Mouse (Mus musculus) hindbrain, embryonic 12.5 days (tissue): ENCODE results near the gene Mrpl49. TPM values are rescaled to one million over a fixed set of nuclear protein-coding genes. Genes with fewer than 3 reads are reported as not detected.
A peak's percentile ranks its signal among the peaks of the same experiment; 100 is the strongest.

ENCODE experiments used
- ATAC-seq: fragments of 200-750 bp; cut with Nextera tagmentation; 2 replicates; pipeline ENCODE4 v1.8.0; 2017; ENCODE audit warnings: moderate TSS enrichment; ENCODE audit not compliant: low FRiP score
- H3K27ac ChIP-seq: fragments of 300-500 bp; sonication (generic); 2 replicates; pipeline ENCODE4 v1.5.1; 2016; ENCODE audit warnings: mild to moderate bottlenecking
- H3K27me3 ChIP-seq: fragments of 300-500 bp; sonication (generic); 2 replicates; pipeline ENCODE4 v1.6.1; 2016; ENCODE audit warnings: mild to moderate bottlenecking
- H3K36me3 ChIP-seq: fragments of 300-500 bp; sonication (generic); 2 replicates; pipeline ENCODE4 v1.6.1; 2016; ENCODE audit warnings: mild to moderate bottlenecking
- H3K4me1 ChIP-seq: fragments of 300-500 bp; sonication (generic); 2 replicates; pipeline ENCODE4 v1.6.1; 2016
- H3K4me2 ChIP-seq: fragments of 300-500 bp; sonication (generic); replicated peaks from 2 replicates; pipeline ENCODE4 v1.6.1; 2016; ENCODE audit warnings: mild to moderate bottlenecking
- H3K4me3 ChIP-seq: fragments of 300-500 bp; sonication (generic); 2 replicates; pipeline ENCODE4 v1.5.1; 2016; ENCODE audit warnings: mild to moderate bottlenecking
- H3K9ac ChIP-seq: fragments of 300-500 bp; sonication (generic); 2 replicates; pipeline ENCODE4 v1.6.1; 2016; ENCODE audit warnings: mild to moderate bottlenecking, moderate library complexity
- H3K9me3 ChIP-seq: fragments of 300-500 bp; sonication (generic); replicated peaks from 2 replicates; pipeline ENCODE4 v1.6.1; 2016; ENCODE audit warnings: mild to moderate bottlenecking
- WGBS: fragments of 180-500 bp; shearing (Covaris S2); methylation state at CpG from one replicate; pipeline ENCODE4 v1.1.7; 2016; 5-methylcytosine and 5-hydroxymethylcytosine counted together
- polyA plus RNA-seq: library from polyadenylated mRNA; unstranded; fragments of >200 nt; fragmentation: Nextera tagmentation; extraction: Ambion mirVana; gene quantifications from 2 replicates; pipeline ENCODE4 v1.2.1, GENCODE M21; 2016

Mrpl49 gene
- polyA plus RNA-seq, 1 experiment from 2014 or later: 67.5 TPM

DNA sequence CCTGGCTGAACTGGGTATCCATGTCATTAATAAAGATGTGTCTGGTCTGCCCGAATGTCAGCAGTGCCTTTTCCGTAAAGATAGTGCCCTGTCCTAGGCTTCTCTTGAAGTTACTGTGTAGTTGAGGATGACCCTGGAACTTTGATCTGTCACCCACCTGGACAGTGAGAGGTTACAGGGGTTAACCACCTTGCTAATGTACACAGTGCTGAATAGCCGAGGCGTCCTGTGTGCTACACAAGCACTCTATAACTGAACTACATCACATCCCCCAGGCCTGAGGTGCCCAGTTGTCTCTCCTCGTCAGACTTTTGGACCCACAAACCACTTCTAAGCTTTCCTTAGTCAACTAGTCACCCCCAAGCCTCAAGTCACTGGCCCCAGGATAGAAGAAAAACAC, 4.8 kb upstream of the Mrpl49 start:
- Histone ChIP-seq H3K4me3 (peak overlapping the region; percentile 85), H3K4me2 (peak overlapping the region; percentile 94), H3K4me1 (peaks cover 48% of the 10 kb centered on the region), H3K27ac (no peak overlapping the region; the same call in 1 of the 2 replicates), H3K36me3 (peaks cover 15% of the 10 kb centered on the region), H3K9me3 (no peaks in the 10 kb centered on the region), H3K9ac (peak overlapping the region; percentile 91), H3K27me3 (no peaks in the 10 kb centered on the region)
- no peak for ATAC-seq
- 66% methylated on average over 5 of the region's 5 CpGs for WGBS

DNA sequence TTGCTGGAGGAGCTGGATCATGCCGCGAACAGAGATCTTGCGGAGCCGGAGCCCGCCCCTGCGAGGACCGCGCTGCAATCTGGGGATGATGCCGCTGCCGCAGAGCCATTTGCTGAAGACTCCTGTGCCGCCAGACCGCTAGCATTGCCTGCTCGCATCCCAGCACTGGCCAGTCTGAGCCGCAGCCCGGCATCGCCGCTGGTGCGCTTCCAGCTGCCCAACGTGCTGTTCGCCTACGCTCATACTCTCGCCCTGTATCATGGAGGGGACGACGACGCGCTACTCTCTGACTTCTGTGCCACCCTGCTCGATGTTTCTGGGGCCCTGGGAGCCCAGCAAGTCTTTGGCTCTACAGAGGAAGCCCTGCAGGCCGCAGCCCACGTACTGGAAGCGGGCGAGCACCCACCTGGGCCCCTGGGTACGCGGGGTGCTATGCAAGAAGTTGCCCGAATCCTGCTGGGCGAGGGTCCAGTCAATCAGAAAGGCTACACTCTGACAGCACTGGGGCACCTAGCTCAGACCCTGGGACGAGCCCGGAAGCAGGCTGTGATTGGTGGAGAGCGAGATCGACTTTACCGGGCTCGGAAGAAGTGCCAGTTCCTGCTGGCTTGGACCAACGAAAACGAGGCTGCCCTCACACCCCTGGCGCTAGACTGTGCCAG, 4.2 kb upstream of the Mrpl49 start:
- peak overlapping the region; percentile 85 for H3K4me3 ChIP-seq
- H3K4me1 ChIP-seq: peaks cover 46% of the 10 kb centered on the region
- 2% methylated on average over 44 of the region's 44 CpGs for WGBS
- H3K27me3 ChIP-seq: no peaks in the 10 kb centered on the region
- ATAC-seq: no peak
- H3K27ac ChIP-seq: peak overlapping the region; percentile 95
- H3K36me3 ChIP-seq: peaks cover 15% of the 10 kb centered on the region
- H3K9me3 ChIP-seq: no peaks in the 10 kb centered on the region
- peak overlapping the region; percentile 91 for H3K9ac ChIP-seq
- peak overlapping the region; percentile 94 for H3K4me2 ChIP-seq

DNA sequence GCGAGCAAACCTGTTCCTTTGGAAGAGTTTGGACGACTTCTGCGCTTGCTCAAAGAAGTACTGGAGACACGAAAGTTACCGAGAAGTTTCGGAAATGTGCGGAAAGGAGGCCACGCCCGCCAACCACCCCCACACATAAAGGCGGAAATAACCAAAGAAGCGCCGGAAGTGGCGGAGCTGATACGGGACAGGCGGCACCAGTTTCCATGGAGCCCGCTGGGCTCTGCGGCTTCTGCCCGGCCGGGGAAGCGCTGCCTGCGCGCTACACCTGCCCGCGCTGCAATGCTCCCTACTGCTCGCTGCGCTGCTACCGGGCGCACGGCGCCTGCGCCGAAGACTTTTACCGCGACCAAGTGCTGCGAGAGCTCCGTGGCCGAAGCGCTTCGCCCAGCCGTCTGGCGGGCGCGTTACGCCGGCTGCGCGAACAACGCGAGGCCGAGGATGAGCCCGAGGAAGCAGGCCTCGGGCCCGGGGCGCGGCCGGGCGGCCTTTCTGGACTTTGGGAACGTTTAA, 3.5 kb upstream of the Mrpl49 start, which contains the start of gene Znhit2:
Gene Znhit2 (plus strand): TSS at position 172 of the 513 bp plus-strand sequence.
- peak within 1 kb of the TSS; percentile 94 for H3K4me2 ChIP-seq
- peaks cover 46% of the 10 kb centered on the region for H3K4me1 ChIP-seq
- H3K36me3 ChIP-seq: peaks cover 15% of the 10 kb centered on the region
- no peaks in the 10 kb centered on the region for H3K27me3 ChIP-seq
- H3K9me3 ChIP-seq: no peaks in the 10 kb centered on the region
- under 1% methylated on average over 58 of the region's 58 CpGs for WGBS
- H3K4me3 ChIP-seq: peak within 1 kb of the TSS; percentile 85
- H3K9ac ChIP-seq: peak within 1 kb of the TSS; percentile 91
- peak; percentile 52 for ATAC-seq
- peak within 1 kb of the TSS; percentile 95 for H3K27ac ChIP-seq

DNA sequence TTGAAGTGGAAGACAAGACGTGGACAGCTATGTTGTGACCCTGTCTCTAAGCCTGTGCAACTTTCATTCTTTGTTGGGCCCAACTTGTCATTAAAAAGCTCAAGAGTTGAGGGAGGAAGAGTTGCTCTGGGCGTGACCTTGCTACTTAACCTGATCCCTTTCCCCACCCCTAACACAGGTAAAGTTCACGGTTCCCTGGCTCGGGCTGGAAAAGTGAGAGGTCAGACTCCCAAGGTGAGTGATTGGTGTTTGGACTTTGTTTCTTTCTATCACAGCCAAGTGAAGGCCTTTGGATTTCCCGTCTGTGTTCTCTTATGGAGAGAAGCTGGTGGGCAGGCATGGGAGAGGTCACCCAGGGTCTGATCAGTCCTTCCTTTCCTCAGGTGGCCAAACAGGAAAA, 1.4 kb upstream of the Mrpl49 start:
- H3K4me1 ChIP-seq: peaks cover 41% of the 10 kb centered on the region
- ATAC-seq: no peak
- H3K9ac ChIP-seq: peak overlapping the region; percentile 89
- no peak overlapping the region for H3K27ac ChIP-seq
- no peaks in the 10 kb centered on the region for H3K9me3 ChIP-seq
- WGBS: 90% methylated on average over 5 of the region's 5 CpGs
- peak overlapping the region; percentile 87 for H3K4me2 ChIP-seq
- H3K4me3 ChIP-seq: peak overlapping the region; percentile 88; the same call in 1 of the 2 replicates
- H3K27me3 ChIP-seq: no peaks in the 10 kb centered on the region
- peaks cover 34% of the 10 kb centered on the region for H3K36me3 ChIP-seq

DNA sequence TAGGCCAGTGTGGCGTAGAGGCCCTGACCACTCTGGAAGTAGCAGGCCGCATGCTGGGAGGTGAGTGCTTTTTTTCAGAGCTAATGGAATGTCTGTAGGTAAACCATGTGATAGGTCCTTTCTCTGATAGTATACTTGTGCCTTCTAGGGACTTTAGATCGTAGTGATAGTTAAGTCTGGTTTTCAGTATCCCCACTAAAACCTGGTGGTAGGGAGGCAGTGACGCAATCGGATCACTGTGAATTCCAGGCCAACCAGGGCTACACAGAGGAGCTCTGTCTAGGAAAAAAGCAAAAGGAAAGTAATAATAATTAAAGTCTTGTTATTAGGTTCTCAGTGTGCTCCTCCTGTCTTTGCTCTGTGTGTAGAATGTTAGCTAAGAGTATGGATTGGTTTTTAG, 928 bp upstream of the Mrpl49 start:
- ATAC-seq: no peak
- Histone ChIP-seq H3K4me1 (peaks cover 39% of the 10 kb centered on the region), H3K36me3 (peaks cover 34% of the 10 kb centered on the region), H3K4me2 (peak overlapping the region; percentile 87), H3K4me3 (peak overlapping the region; percentile 88), H3K27ac (peak overlapping the region; percentile 80; the same call in 1 of the 2 replicates), H3K9ac (peak overlapping the region; percentile 89), H3K27me3 (no peaks in the 10 kb centered on the region), H3K9me3 (no peaks in the 10 kb centered on the region)
- 42% methylated on average over 5 of the region's 5 CpGs for WGBS

DNA sequence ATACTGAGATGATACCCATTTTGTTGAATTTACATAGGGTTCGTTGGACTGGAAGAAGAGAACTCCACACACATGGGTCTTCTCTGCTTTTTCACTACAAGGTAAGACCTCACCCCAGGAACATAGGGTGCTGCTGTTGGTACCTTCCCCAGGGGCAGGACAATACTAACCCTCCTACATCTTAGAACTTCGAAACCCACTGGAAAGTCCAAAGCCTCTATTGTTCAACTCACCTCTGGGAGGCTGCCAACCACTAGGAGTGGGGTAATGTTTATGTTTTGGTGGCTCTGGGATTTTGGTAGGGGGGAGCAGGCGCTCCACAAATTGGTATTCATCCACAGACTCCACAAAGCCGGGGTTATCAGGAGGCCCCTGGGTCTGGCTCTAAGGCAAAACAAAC, 889 bp downstream of the Mrpl49 start:
- Histone ChIP-seq H3K4me3 (peak overlapping the region; percentile 88), H3K4me2 (peak overlapping the region; percentile 87), H3K36me3 (peaks cover 51% of the 10 kb centered on the region), H3K27me3 (no peaks in the 10 kb centered on the region), H3K4me1 (peaks cover 21% of the 10 kb centered on the region), H3K9ac (peak overlapping the region; percentile 89; the same call in 1 of the 2 replicates), H3K27ac (no peak overlapping the region), H3K9me3 (no peaks in the 10 kb centered on the region)
- ATAC-seq: no peak
- WGBS: 66% methylated on average over 4 of the region's 4 CpGs

DNA sequence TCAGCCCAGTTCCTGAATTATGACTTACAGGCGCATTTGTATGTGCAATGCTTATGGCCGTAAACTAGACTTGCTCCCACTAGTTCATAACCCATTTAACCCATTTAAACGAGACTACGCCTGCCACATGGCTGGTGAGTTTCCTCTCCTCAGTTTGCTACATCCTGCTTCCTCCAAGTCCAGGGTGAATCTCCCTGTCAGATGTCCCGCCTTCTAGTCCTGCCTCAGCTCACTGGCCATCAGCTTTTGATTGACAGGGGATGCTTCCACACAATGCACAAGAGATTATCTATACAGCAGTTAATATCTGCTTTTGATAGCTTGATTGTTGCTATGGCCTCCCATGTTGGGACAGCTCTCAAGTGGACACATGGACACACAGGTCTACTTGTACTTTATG, 3.3 kb downstream of the Mrpl49 start:
- Histone ChIP-seq H3K27me3 (no peaks in the 10 kb centered on the region), H3K9me3 (no peaks in the 10 kb centered on the region), H3K4me3 (no peak overlapping the region), H3K4me1 (peaks cover 18% of the 10 kb centered on the region), H3K27ac (no peak overlapping the region), H3K4me2 (no peak overlapping the region), H3K36me3 (peaks cover 70% of the 10 kb centered on the region), H3K9ac (no peak overlapping the region)
- no peak for ATAC-seq
- WGBS: 88% methylated on average over 5 of the region's 5 CpGs

DNA sequence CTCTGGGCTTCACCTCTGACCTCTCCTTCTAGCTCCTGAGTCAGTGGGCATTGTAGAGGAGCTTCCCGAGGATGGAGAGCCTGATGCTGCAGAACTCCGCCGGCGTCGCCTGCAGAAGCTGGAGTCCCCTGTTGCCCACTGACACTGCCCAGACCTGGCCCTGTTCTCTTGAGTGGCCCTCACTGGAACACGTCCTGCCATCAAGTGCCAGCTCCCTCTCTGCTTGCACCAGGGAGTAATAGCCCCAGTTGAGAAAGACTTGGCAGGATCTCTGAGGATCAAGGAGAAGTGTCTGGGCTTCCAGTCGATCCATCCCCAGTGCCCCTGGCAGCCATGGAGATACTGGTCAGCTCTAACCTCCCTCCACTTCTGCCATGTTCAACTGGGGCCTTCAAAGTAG, 5.1 kb downstream of the Mrpl49 start:
- Histone ChIP-seq H3K9me3 (no peaks in the 10 kb centered on the region), H3K4me2 (no peak overlapping the region), H3K27me3 (no peaks in the 10 kb centered on the region), H3K4me3 (no peak overlapping the region), H3K27ac (no peak overlapping the region), H3K36me3 (peaks cover 76% of the 10 kb centered on the region), H3K9ac (no peak overlapping the region), H3K4me1 (peaks cover 23% of the 10 kb centered on the region)
- ATAC-seq: no peak
- 92% methylated on average over 7 of the region's 7 CpGs for WGBS

DNA sequence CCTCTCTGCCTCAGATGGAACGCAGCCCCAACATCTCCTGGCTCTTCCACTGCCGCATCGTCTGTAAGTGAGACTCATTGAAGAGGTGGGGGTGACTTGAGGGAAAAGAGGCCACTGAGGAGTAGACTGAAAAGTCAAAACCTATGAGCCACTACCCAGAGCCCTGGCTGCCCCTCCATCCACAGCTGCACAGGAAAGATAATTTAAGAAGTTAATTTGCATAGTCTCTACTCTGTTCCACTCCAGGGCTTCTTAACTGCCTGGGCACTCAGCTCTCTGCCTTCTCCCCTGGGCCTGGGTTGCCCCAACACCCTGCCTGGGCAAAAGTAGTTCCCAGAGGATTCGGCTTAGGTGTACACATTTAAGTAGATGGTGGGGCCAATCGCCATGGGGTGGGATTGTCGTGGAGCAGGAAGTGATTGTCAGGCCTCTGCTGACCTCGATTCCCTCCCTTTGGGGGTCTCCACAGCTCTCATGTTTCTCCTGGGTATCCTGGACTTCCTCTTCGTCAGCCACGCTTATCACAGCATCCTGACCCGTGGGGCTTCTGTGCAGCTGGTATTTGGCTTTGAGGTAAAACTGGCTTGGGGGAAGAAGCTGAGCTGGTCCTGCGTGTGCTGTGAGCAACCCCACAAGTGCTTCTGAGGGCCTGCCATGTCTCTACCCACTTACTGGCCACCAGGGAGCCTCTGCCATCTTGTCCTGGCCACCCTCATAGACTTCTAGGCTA, 8.7 kb downstream of the Mrpl49 start:
- no peak for ATAC-seq
- peaks cover 56% of the 10 kb centered on the region for H3K36me3 ChIP-seq
- no peaks in the 10 kb centered on the region for H3K27me3 ChIP-seq
- H3K9me3 ChIP-seq: no peaks in the 10 kb centered on the region
- no peak overlapping the region for H3K4me2 ChIP-seq
- H3K9ac ChIP-seq: no peak overlapping the region
- H3K4me3 ChIP-seq: 0 out of 2 replicates have a peak overlapping the region, but pooled peaks have one; percentile 2
- 90% methylated on average over 11 of the region's 11 CpGs for WGBS
- peaks cover 25% of the 10 kb centered on the region for H3K4me1 ChIP-seq
- H3K27ac ChIP-seq: no peak overlapping the region

DNA sequence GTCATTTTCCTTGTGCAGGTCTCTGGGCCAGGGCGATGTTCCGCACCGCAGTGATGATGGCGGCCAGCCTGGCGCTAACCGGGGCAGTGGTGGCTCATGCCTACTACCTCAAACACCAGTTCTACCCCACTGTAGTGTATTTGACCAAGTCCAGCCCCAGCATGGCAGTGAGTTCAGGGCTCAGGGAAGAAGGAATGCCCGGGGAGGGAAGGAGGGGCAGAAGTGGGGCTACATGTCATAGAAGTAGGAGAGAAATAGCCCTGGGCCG, 9.8 kb downstream of the Mrpl49 start:
- Histone ChIP-seq H3K4me2 (peak overlapping the region; percentile 95), H3K9ac (peak overlapping the region; percentile 90), H3K36me3 (peaks cover 47% of the 10 kb centered on the region), H3K9me3 (no peaks in the 10 kb centered on the region), H3K27ac (no peak overlapping the region), H3K4me3 (peak overlapping the region; percentile 96), H3K4me1 (peaks cover 25% of the 10 kb centered on the region), H3K27me3 (no peaks in the 10 kb centered on the region)
- no peak for ATAC-seq
- WGBS: 90% methylated on average over 8 of the region's 8 CpGs

DNA sequence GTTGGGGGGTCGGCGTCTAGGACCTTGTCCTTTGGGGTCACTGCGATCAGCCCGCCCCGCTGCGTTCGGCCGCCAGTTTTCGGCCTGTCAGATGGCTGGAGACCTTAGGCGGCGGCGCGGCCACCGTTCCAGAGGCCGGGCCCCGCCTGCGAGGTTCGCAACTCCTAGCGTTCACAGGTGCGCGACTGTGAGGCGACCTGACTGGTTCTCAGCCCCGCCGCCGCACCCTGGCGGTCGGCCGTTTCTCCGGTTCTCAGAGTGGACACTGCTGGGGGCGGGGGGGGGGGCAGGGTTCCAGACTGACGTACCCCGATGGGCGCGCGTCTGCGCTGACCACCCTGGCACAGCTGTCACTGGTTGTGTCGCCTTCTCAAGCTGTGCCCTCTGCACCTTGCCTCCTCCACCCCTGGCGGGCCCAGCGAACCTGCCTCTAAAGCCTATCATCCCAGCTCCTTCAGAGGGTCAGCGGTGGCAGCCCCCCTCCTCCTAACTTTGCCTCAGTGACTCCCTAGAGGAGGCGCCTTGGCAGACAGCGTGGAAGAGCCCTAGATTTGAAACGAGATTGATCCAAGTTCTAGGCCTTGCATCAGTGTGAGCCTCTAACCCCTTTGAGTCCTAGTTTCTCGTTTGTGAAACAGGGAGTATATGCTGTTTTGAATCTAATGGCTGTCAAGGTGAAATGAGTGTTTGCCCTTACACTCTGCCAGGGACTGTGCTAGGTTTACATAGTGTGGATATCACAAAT, 10.3 kb downstream of the Mrpl49 start:
- Histone ChIP-seq H3K36me3 (peaks cover 41% of the 10 kb centered on the region), H3K27me3 (no peaks in the 10 kb centered on the region), H3K4me2 (peak overlapping the region; percentile 95), H3K9me3 (no peaks in the 10 kb centered on the region), H3K9ac (peak overlapping the region; percentile 90), H3K4me3 (peak overlapping the region; percentile 96), H3K27ac (peak overlapping the region; percentile 99), H3K4me1 (peaks cover 25% of the 10 kb centered on the region)
- peak; percentile 35 for ATAC-seq
- 2% methylated on average over 34 of the region's 44 CpGs for WGBS
